Mouse (Mus musculus): ENCODE results near the gene Dlx2. TPM values are rescaled to one million over a fixed set of nuclear protein-coding genes. Genes with fewer than 3 reads are reported as not detected.

Dlx2 gene
- polyA plus RNA-seq, 1 experiment from 2014 or later, result 4.9 TPM

- DNase-seq (ENCODE audit: low spot score), result no peak
- Histone ChIP-seq H3K27me3 (ENCODE audit: low read depth, poor library complexity, severe bottlenecking) (peaks cover 76% of the 10 kb centered on the region), H3K27ac (no peak overlapping the region), H3K36me3 (no peaks in the 10 kb centered on the region), H3K4me1 (0 out of 2 replicates have a peak, but pooled peaks cover 10% of the 10 kb centered on the region), H3K9me3 (replicated peaks) (no peaks in the 10 kb centered on the region), H3K4me3 (no peak overlapping the region)
- 71% methylated on average over 4 of the region's 4 CpGs for WGBS
These were observed 23.7 kb downstream of the Dlx2 start for GRCm38 (mm10) chr2:71522871-71523270.

- H3K4me1 ChIP-seq, result peaks cover 17% of the 10 kb centered on the region
These were observed 29.0 kb downstream of the Dlx2 start for GRCm38 (mm10) chr2:71517466-71518099.

GRCm38 (mm10) chr2:71516995-71517394 is 29.6 kb downstream of the Dlx2 start:
- H3K27me3 ChIP-seq (ENCODE audit: low read depth, poor library complexity, severe bottlenecking), result peaks cover 17% of the 10 kb centered on the region
- no peaks in the 10 kb centered on the region for H3K36me3 ChIP-seq
- no peak overlapping the region for H3K27ac ChIP-seq
- no peak overlapping the region for H3K4me3 ChIP-seq
- peak; percentile 17 for DNase-seq (ENCODE audit: low spot score)
- peaks cover 17% of the 10 kb centered on the region for H3K4me1 ChIP-seq
- no peaks in the 10 kb centered on the region for H3K9me3 ChIP-seq (replicated peaks)
- 38% methylated on average over 4 of the region's 4 CpGs for WGBS

More at GRCm38 (mm10) chr2:71517466-71518099, 29.0 kb downstream of the Dlx2 start:
- no peak overlapping the region for H3K27ac ChIP-seq
- H3K27me3 ChIP-seq (ENCODE audit: low read depth, poor library complexity, severe bottlenecking), result peaks cover 23% of the 10 kb centered on the region
- H3K4me3 ChIP-seq, result no peak overlapping the region
- no peak for DNase-seq (ENCODE audit: low spot score)
- H3K36me3 ChIP-seq, result no peaks in the 10 kb centered on the region
- H3K9me3 ChIP-seq (replicated peaks), result no peaks in the 10 kb centered on the region
- 73% methylated on average over 8 of the region's 8 CpGs for WGBS

GRCm38 (mm10) chr2:71512326-71512725 is 34.2 kb downstream of the Dlx2 start:
- 83% methylated on average over 9 of the region's 9 CpGs for WGBS
- Histone ChIP-seq H3K36me3 (peaks cover 3% of the 10 kb centered on the region; the same call in 1 of the 2 replicates), H3K27ac (no peak overlapping the region), H3K4me1 (peaks cover 15% of the 10 kb centered on the region), H3K9me3 (replicated peaks) (no peaks in the 10 kb centered on the region), H3K27me3 (ENCODE audit: low read depth, poor library complexity, severe bottlenecking) (no peaks in the 10 kb centered on the region), H3K4me3 (no peak overlapping the region)
- DNase-seq (ENCODE audit: low spot score), result no peak

GRCm38 (mm10) chr2:71511209-71511608 is 35.3 kb downstream of the Dlx2 start:
- Histone ChIP-seq H3K27ac (no peak overlapping the region), H3K36me3 (peaks cover 3% of the 10 kb centered on the region; the same call in 1 of the 2 replicates), H3K9me3 (replicated peaks) (no peaks in the 10 kb centered on the region), H3K4me3 (no peak overlapping the region), H3K27me3 (ENCODE audit: low read depth, poor library complexity, severe bottlenecking) (no peaks in the 10 kb centered on the region), H3K4me1 (peaks cover 8% of the 10 kb centered on the region)
- 78% methylated on average over 7 of the region's 7 CpGs for WGBS
- no peak for DNase-seq (ENCODE audit: low spot score)

- Histone ChIP-seq H3K9me3 (replicated peaks) (no peaks in the 10 kb centered on the region), H3K4me1 (peaks cover 6% of the 10 kb centered on the region), H3K27ac (no peak overlapping the region), H3K4me3 (no peak overlapping the region), H3K36me3 (peaks cover 3% of the 10 kb centered on the region; the same call in 1 of the 2 replicates), H3K27me3 (ENCODE audit: low read depth, poor library complexity, severe bottlenecking) (no peaks in the 10 kb centered on the region)
- WGBS, result 66% methylated on average over 9 of the region's 9 CpGs
- DNase-seq (ENCODE audit: low spot score), result no peak
These were observed 41.7 kb downstream of the Dlx2 start for GRCm38 (mm10) chr2:71504852-71505251.

- Histone ChIP-seq H3K27ac (0 out of 2 replicates have a peak overlapping the region, but pooled peaks have one; percentile 26), H3K4me3 (no peak overlapping the region), H3K9me3 (replicated peaks) (no peaks in the 10 kb centered on the region), H3K27me3 (ENCODE audit: low read depth, poor library complexity, severe bottlenecking) (no peaks in the 10 kb centered on the region), H3K36me3 (no peaks in the 10 kb centered on the region), H3K4me1 (peaks cover 30% of the 10 kb centered on the region)
- WGBS, result 68% methylated on average over 16 of the region's 16 CpGs
- no peak for DNase-seq (ENCODE audit: low spot score)
These were observed 47.0 kb downstream of the Dlx2 start for GRCm38 (mm10) chr2:71499276-71500230.

GRCm38 (mm10) chr2:71497175-71497574 is 49.4 kb downstream of the Dlx2 start:
- no peak for DNase-seq (ENCODE audit: low spot score)
- Histone ChIP-seq H3K27me3 (ENCODE audit: low read depth, poor library complexity, severe bottlenecking) (no peaks in the 10 kb centered on the region), H3K27ac (no peak overlapping the region), H3K9me3 (replicated peaks) (no peaks in the 10 kb centered on the region), H3K4me3 (no peak overlapping the region), H3K36me3 (no peaks in the 10 kb centered on the region), H3K4me1 (peaks cover 31% of the 10 kb centered on the region)
- WGBS, result 46% methylated on average over 5 of the region's 5 CpGs

- no peaks in the 10 kb centered on the region for H3K9me3 ChIP-seq (replicated peaks)
- H3K27ac ChIP-seq, result no peak overlapping the region
- DNase-seq (ENCODE audit: low spot score), result no peak
- H3K4me1 ChIP-seq, result peaks cover 29% of the 10 kb centered on the region
- no peak overlapping the region for H3K4me3 ChIP-seq
- WGBS, result 40% methylated on average over 4 of the region's 4 CpGs
- H3K36me3 ChIP-seq, result no peaks in the 10 kb centered on the region
- H3K27me3 ChIP-seq (ENCODE audit: low read depth, poor library complexity, severe bottlenecking), result no peaks in the 10 kb centered on the region
These were observed 51.6 kb downstream of the Dlx2 start for GRCm38 (mm10) chr2:71494971-71495370.

GRCm38 (mm10) chr2:71494503-71494902 is 52.1 kb downstream of the Dlx2 start:
- H3K36me3 ChIP-seq, result no peaks in the 10 kb centered on the region
- no peaks in the 10 kb centered on the region for H3K9me3 ChIP-seq (replicated peaks)
- no peak overlapping the region for H3K27ac ChIP-seq
- H3K27me3 ChIP-seq (ENCODE audit: low read depth, poor library complexity, severe bottlenecking), result no peaks in the 10 kb centered on the region
- WGBS, result 76% methylated on average over 10 of the region's 10 CpGs
- no peak for DNase-seq (ENCODE audit: low spot score)
- H3K4me3 ChIP-seq, result no peak overlapping the region
- peaks cover 24% of the 10 kb centered on the region for H3K4me1 ChIP-seq

Other genes with a start within 250 kb of the Dlx2 start
- gene Slc25a12, start 179.0 kb downstream of the Dlx2 start, polyA plus RNA-seq (2016; fragmentation: Nextera tagmentation; extraction: Ambion mirVana), result 26.1 and 29.6 TPM in 2 replicates
- gene Hat1, start 157.8 kb downstream of the Dlx2 start, polyA plus RNA-seq (2016; fragmentation: Nextera tagmentation; extraction: Ambion mirVana), result 176 and 190 TPM in 2 replicates
- 21.4 and 28.8 TPM in 2 replicates for gene Metap1d, start 93.5 kb downstream of the Dlx2 start, polyA plus RNA-seq (2016; fragmentation: Nextera tagmentation; extraction: Ambion mirVana)
- gene Dlx1, start 18.6 kb downstream of the Dlx2 start, polyA plus RNA-seq (2016; fragmentation: Nextera tagmentation; extraction: Ambion mirVana), result 5.7 and 9.0 TPM in 2 replicates
- gene Itga6, start 198.9 kb upstream of the Dlx2 start, polyA plus RNA-seq (2016; fragmentation: Nextera tagmentation; extraction: Ambion mirVana), result 19.1 and 22.3 TPM in 2 replicates